Mouse (Mus musculus): ENCODE measurements around the gene Cog5.

- TF ChIP-seq EP300 (IDR thresholded peaks at IDR 0.05; ENCODE audit: low read depth) (no peak), CTCF (IDR thresholded peaks at IDR 0.05; ENCODE audit: low read depth) (no peak)
These were observed 69.9 kb downstream of the Cog5 start for GRCm38 (mm10) chr12:31724576-31724975.
